Mouse (Mus musculus) midbrain, embryonic 10.5 days (tissue): ENCODE measurements around the gene Trim44. TPM values are rescaled to one million over a fixed set of nuclear protein-coding genes. Genes with fewer than 3 reads are reported as not detected.

ENCODE experiments used
- DNase-seq: peaks from one replicate; pipeline ENCODE4 v3.0.0-alpha.2; 2017; ENCODE audit warnings: low spot score
- H3K27ac ChIP-seq: fragments of 300-500 bp; sonication (generic); replicated peaks from 2 replicates; pipeline ENCODE4 v1.5.1; 2016; ENCODE audit warnings: mild to moderate bottlenecking
- H3K27me3 ChIP-seq: fragments of 300-500 bp; sonication (generic); 2 replicates; pipeline ENCODE4 v1.6.1; 2016; ENCODE audit warnings: low read depth, mild to moderate bottlenecking; ENCODE audit not compliant: poor library complexity, severe bottlenecking
- H3K36me3 ChIP-seq: fragments of 300-500 bp; sonication (generic); 2 replicates; pipeline ENCODE4 v1.6.1; 2016; ENCODE audit warnings: mild to moderate bottlenecking, moderate library complexity
- H3K4me1 ChIP-seq: fragments of 300-500 bp; sonication (generic); 2 replicates; pipeline ENCODE4 v1.6.1; 2016
- H3K4me3 ChIP-seq: fragments of 300-500 bp; sonication (generic); 2 replicates; pipeline ENCODE4 v1.5.1; 2016; ENCODE audit warnings: mild to moderate bottlenecking, moderate library complexity
- H3K9me3 ChIP-seq: fragments of 300-500 bp; sonication (generic); replicated peaks from 2 replicates; pipeline ENCODE4 v1.6.1; 2016; ENCODE audit warnings: mild to moderate bottlenecking
- WGBS: fragments of 180-500 bp; shearing (Covaris S2); methylation state at CpG from one replicate; pipeline ENCODE4 v1.1.7; 2016; 5-methylcytosine and 5-hydroxymethylcytosine counted together
- polyA plus RNA-seq: library from polyadenylated mRNA; unstranded; fragments of >200 nt; fragmentation: Nextera tagmentation; extraction: Ambion mirVana; gene quantifications from 2 replicates; pipeline ENCODE4 v1.2.1, GENCODE M21; 2016

Gene Trim44
- polyA plus RNA-seq, 1 experiment from 2014 or later = 22.2 TPM

DNA sequence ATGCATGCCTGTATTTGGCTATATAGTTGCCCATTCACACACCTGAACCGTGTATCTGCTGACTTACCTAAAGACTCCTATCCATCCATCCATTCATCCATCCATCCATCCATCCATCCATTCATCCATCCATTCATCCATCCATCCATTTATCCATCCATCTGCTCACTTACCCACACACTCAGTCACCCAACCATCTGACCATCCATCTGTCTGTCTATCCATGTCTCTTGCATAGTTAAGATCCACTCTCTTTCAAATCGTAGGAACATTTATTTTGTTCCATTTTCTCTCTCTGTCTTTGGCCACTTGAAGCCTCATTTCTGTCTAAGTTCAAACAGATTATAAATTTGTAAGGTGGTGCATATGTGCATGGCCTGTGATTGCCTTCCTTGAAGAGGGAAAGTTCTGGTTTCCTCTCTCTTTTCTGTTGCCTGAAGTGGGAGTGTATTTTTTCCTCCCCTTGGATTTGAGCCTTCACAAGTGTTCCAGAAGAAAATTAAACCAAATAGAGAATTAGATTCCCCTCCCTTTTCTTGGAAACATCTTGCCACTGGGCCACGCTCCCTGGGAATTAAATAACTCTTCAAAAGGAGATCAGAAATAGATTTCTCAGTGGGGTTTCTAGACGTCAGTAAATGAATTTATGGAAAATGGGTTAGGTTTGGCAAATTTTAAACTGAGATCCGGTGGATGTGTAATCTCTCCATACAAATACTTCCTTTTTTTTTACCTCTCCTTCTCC, 150.9 kb downstream of the Trim44 start:
- no peaks in the 10 kb centered on the region for H3K9me3 ChIP-seq
- H3K27ac ChIP-seq = no peak overlapping the region
- DNase-seq = no peak
- peaks cover 46% of the 10 kb centered on the region for H3K27me3 ChIP-seq
- H3K36me3 ChIP-seq = no peaks in the 10 kb centered on the region
- H3K4me3 ChIP-seq = no peak overlapping the region
- WGBS = 92% methylated on average over 5 of the region's 5 CpGs
- H3K4me1 ChIP-seq = peaks cover 22% of the 10 kb centered on the region

DNA sequence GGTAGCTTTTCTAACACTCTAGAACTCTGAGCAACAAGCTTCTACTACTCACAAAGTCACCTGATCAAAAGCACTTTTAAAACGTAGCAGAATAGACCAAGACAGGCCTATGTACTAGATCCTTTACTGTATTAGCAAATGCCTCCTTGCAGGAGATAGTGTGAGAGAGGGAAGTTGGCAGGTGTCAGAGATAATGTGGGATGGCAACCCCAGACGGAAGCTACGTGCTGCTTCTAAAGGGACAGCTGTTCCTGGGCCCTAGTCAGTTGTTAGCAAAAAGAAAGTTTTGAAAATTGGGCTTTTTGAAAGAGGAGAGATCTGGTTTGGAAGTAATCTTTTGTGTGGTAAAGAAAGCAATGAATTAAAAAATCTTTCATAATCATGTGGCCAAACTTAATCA, 151.5 kb downstream of the Trim44 start:
- peaks cover 22% of the 10 kb centered on the region for H3K4me1 ChIP-seq
- peaks cover 46% of the 10 kb centered on the region for H3K27me3 ChIP-seq
- no peak for DNase-seq
- no peaks in the 10 kb centered on the region for H3K36me3 ChIP-seq
- H3K27ac ChIP-seq = no peak overlapping the region
- H3K9me3 ChIP-seq = no peaks in the 10 kb centered on the region
- 82% methylated on average over 3 of the region's 3 CpGs for WGBS
- H3K4me3 ChIP-seq = no peak overlapping the region

DNA sequence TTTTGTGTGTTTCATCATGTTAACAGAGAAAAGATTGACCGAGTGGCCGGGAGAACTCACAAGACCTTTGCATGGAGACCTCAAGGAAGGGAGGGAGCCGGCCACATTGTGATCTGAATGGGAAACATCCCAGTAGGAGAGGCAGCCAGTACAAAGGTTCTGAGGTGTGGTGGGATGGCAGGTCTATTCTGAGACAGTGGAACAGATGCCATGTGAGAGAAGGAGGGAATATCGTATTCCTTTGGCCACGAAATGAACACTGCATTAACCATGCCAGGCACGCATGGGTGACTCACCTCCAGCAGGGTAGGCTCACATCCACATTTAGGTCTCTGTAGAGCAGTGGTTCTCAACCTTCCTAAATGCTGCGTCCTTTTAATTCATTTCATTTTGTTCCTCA, 154.4 kb downstream of the Trim44 start:
- Histone ChIP-seq H3K9me3 (no peaks in the 10 kb centered on the region), H3K4me1 (peaks cover 12% of the 10 kb centered on the region), H3K27ac (no peak overlapping the region), H3K36me3 (no peaks in the 10 kb centered on the region), H3K27me3 (peaks cover 27% of the 10 kb centered on the region), H3K4me3 (no peak overlapping the region)
- WGBS = 84% methylated on average over 7 of the region's 7 CpGs
- no peak for DNase-seq

DNA sequence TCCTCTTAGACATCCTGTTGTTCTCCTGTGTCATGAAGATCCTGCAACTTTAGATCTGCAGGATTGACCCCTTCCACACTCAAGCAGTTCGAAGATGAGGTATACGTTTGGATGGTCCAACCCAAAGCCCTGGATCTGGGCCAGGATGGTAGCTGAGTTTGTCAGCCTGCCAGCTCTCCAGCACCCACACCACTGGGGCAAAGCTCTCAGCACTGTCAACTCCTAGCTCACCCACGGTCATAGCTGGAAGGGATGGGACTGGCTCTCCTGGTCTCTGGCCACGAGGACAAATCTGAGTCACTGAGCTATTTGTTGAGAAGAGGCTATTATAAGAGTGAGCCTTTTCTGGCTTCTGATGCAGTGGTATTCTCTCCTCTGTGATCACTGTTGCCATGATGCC, 155.0 kb downstream of the Trim44 start:
- H3K9me3 ChIP-seq = no peaks in the 10 kb centered on the region
- H3K4me1 ChIP-seq = peaks cover 7% of the 10 kb centered on the region
- H3K4me3 ChIP-seq = no peak overlapping the region
- no peak overlapping the region for H3K27ac ChIP-seq
- no peak for DNase-seq
- 92% methylated on average over 4 of the region's 4 CpGs for WGBS
- no peaks in the 10 kb centered on the region for H3K36me3 ChIP-seq
- H3K27me3 ChIP-seq = peaks cover 22% of the 10 kb centered on the region

Other genes starting within 250 kb of the Trim44 start
- 55.8 and 64.8 TPM in 2 replicates for gene Ldlrad3, start 221.4 kb downstream of the Trim44 start, polyA plus RNA-seq
- 17.1 and 21.6 TPM in 2 replicates for gene Fjx1, start 44.7 kb upstream of the Trim44 start, polyA plus RNA-seq
- gene Pamr1, start 142.2 kb upstream of the Trim44 start, polyA plus RNA-seq = 0.39 and 1.0 TPM in 2 replicates